Mouse (Mus musculus) G1E (cell line): Measurements from ENCODE around the gene Mob3a.

Source experiments
- CTCF ChIP-seq: IDR thresholded peaks from 2 replicates; pipeline ENCODE4 v1.5.1; 2012; ENCODE audit warnings: low read depth, low read length, inconsistent platforms, mixed read lengths
- POLR2AphosphoS5 ChIP-seq: IDR thresholded peaks from 2 replicates; pipeline ENCODE4 v1.6.1; 2012; ENCODE audit warnings: low read depth, low read length, inconsistent platforms; ENCODE audit not compliant: insufficient replicate concordance

DNA sequence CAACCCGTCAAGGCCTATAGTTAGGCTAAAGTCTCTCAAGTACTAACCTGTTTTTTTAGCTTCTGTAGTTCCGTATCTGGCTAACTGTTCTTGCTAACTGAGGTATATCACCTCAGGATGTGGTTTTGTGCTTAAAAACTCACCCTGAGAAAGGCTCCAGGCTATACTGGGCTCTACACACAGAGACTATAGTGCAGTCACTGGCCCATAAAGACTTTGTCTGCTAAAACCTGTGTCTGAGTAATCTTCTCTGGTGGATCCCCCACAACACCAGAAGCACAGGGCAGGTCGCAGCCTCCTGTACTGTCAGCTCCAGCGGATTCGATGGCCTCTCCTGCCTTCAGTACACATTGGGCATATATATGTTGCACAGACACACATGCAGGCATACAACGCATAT, 19.8 kb downstream of the Mob3a start:
- no peak for TF ChIP-seq CTCF
- no peak for TF ChIP-seq POLR2AphosphoS5
